ENCODE assay signal across 11 mouse cellular contexts in genomic region chr11:114898026-114898425, GRCm38 (mm10). TPM values are rescaled to one million over a fixed set of nuclear protein-coding genes. Genes with fewer than 3 reads are reported as not detected.
DNase-seq lines count a peak whose midpoint lies in the region; ATAC-seq and TF ChIP-seq lines count a peak whose summit lies in the region.
"Had no signal": no experiment of that assay in that cellular context is flagged by ENCODE, and none has a peak within 500 bp of the region (broad histone marks: within the 10 kb centered on the region; RNA-seq: fewer than 3 reads in every experiment).

No protein-coding gene starts in this region.

- peak overlapping the region; percentile 53 for H3K27ac ChIP-seq in gastrocnemius, adult 2 months
- H3K27ac ChIP-seq in intestine, embryonic 15.5 days, result no peak overlapping the region
- H3K27ac ChIP-seq: forebrain, embryonic 13.5 days; stomach, postnatal 0 days had no signal

- WGBS in intestine, embryonic 15.5 days, result 28% methylated on average over 1 of the region's 1 CpGs

- no peak for ATAC-seq in intestine, embryonic 15.5 days
- ATAC-seq: forebrain, embryonic 13.5 days had no signal

- H3K36me3 ChIP-seq in splenic B cell, adult 2 months (ENCODE audit: control insufficient read depth, insufficient read depth, low read length, poor library complexity, severe bottlenecking), result no peaks in the 10 kb centered on the region
- H3K36me3 ChIP-seq in intestine, embryonic 15.5 days, result no peaks in the 10 kb centered on the region

- H3K4me2 ChIP-seq in intestine, embryonic 15.5 days (replicated peaks), result no peak overlapping the region
- H3K4me2 ChIP-seq: forebrain, embryonic 13.5 days had no signal

- no peak overlapping the region for H3K9ac ChIP-seq in intestine, embryonic 15.5 days
- H3K9ac ChIP-seq: forebrain, embryonic 13.5 days had no signal

- H3K9me3 ChIP-seq in intestine, embryonic 15.5 days, result no peaks in the 10 kb centered on the region
- H3K9me3 ChIP-seq: forebrain, embryonic 13.5 days had no signal

- no peaks in the 10 kb centered on the region for H3K27me3 ChIP-seq in splenic B cell, adult 2 months (ENCODE audit: control insufficient read depth, insufficient read depth, low read length, poor library complexity, severe bottlenecking)
- H3K27me3 ChIP-seq in intestine, embryonic 15.5 days (replicated peaks), result no peaks in the 10 kb centered on the region
- H3K27me3 ChIP-seq: forebrain, embryonic 13.5 days had no signal

- intact Hi-C loops in gastrocnemius, adult 2 months (cut with DNase I), result no loop called here

- H3K4me3 ChIP-seq in gastrocnemius, adult 2 months, result no peak overlapping the region
- H3K4me3 ChIP-seq in intestine, embryonic 15.5 days (replicated peaks), result no peak overlapping the region
- H3K4me3 ChIP-seq: forebrain, embryonic 13.5 days had no signal

- no peaks in the 10 kb centered on the region for H3K4me1 ChIP-seq in intestine, embryonic 15.5 days (replicated peaks)
- H3K4me1 ChIP-seq: forebrain, embryonic 13.5 days had no signal

- no peak for DNase-seq in gastrocnemius, adult 2 months
- DNase-seq in gastrocnemius, adult 8-10 months (ENCODE audit: low spot score in 2 of 2), result no peak
- DNase-seq in spleen, postnatal 36 days (ENCODE audit: low spot score in 2 of 2), result peak; percentile 48 to 59
- no peak for DNase-seq in spleen, postnatal 14 days (ENCODE audit: low spot score in 2 of 2)
- DNase-seq in lung, postnatal 25 days (ENCODE audit: low spot score), result peak; percentile 58
- peak; percentile 38 for DNase-seq in splenic B cell, adult 2 months (ENCODE audit: low read depth, low spot score)
- no peak for DNase-seq in cerebellum, adult 11-12 months
- DNase-seq: retina, postnatal 1 day had no signal

- no peak for TF ChIP-seq CTCF in gastrocnemius, adult 2 months (IDR thresholded peaks at IDR 0.05)

RNA-seq across cellular contexts. Expression of gene Cd300a, which starts 8.2 kb away (rescaled TPM):
- total RNA-seq in gastrocnemius, adult 2 months (2021), result under 1 TPM; 0.50 to 0.66 TPM
- total RNA-seq in gastrocnemius, adult 8-10 months (2022), result under 1 TPM; 0.29 to 0.54 (median 0.34) TPM
- polyA plus RNA-seq in intestine, embryonic 15.5 days (2015; fragmentation: Nextera tagmentation; extraction: Ambion mirVana), result 1.2 and 2.2 TPM in 2 replicates

RNA-seq across cellular contexts. Expression of gene Cd300lb, which starts 36.2 kb away (rescaled TPM):
- total RNA-seq in gastrocnemius, adult 2 months (2021), result under 1 TPM; 0.15 to 0.42 TPM
- total RNA-seq in gastrocnemius, adult 8-10 months (2022), result under 1 TPM; 0.12 to 0.17 (median 0.16) TPM
- polyA plus RNA-seq in intestine, embryonic 15.5 days (2015; fragmentation: Nextera tagmentation; extraction: Ambion mirVana), result 0.27 and 0.43 TPM in 2 replicates

RNA-seq across cellular contexts. Expression of gene Gprc5c, which starts 47.1 kb away (rescaled TPM):
- total RNA-seq in gastrocnemius, adult 2 months (2021), result 10 to 100 TPM; 45.4 to 82.1 TPM
- total RNA-seq in gastrocnemius, adult 8-10 months (2022), result 10 to 100 TPM; 31.9 to 49.5 (median 39.2) TPM
- 15.5 and 16.0 TPM in 2 replicates for polyA plus RNA-seq in intestine, embryonic 15.5 days (2015; fragmentation: Nextera tagmentation; extraction: Ambion mirVana)

Comparison
In these comparisons a context has a peak if more than half of its experiments do, and no peak if none do; other contexts are left out.
1. DNase-seq: peak in spleen, postnatal 36 days (2 of 2), lung, postnatal 25 days (single experiment) and splenic B cell, adult 2 months (single experiment); none in gastrocnemius, adult 2 months (single experiment), gastrocnemius, adult 8-10 months (0 of 2), spleen, postnatal 14 days (0 of 2) and cerebellum, adult 11-12 months (single experiment).